Mouse (Mus musculus): ENCODE measurements around the gene Hoxd4.

Hoxd4 gene

DNA sequence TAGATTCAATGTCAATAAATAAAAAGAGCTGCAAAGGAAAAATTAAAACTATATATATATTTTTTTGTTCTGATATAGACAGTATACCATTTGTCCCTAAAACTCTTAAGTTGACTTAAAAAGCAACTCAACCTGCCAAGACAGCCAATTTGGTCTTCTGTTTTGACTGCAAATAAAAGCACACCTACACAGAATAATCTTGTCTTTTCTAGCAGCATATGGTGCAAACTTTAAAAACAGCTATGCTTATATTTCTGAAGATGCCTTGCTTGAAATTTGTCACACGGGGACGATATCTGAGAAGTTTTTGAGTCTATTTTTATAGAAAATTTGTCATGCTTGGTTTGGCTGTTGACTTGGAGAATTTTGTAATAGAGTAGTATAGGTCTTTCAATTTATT is 62.6 kb downstream of the Hoxd4 start:
- DNase-seq (ENCODE audit: low read depth, low spot score) = no peak

DNA sequence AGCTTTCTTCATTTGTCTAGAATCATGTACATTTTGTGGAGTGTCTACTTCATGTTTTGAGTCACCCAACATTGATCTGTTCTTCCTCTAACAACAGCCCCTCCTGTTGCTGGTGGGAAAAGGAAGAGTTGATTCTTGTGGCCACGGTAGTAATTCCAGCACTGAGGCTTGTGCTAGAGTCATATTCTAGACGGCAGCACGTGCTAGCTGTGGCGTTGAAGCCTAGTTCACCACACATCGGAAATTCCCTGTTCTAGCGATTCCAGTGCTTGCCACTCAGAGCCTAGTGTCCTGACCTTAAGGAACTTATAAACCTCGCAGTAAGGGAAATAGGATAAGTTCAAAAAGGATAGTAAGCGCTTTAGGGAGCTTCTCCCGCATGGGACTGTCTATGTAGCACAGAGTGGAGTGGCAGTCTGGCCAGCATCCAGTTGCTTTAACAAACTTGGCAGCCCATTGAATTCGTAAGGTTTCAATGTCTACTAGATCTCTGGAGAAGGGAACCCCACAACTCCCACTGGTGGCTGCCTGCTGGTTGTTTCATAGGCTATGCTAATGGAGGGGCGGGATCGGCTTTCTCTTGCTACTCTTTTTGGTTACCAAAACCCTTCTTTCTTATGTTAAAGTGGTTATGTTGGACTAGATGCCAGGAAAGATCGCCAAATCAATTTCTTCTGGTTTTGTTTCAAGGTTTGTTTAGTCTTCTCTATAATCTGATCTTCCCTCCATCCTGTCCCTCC is 66.0 kb downstream of the Hoxd4 start:
- DNase-seq (ENCODE audit: low read depth, low spot score) = no peak
